In the genomic region with DNA sequence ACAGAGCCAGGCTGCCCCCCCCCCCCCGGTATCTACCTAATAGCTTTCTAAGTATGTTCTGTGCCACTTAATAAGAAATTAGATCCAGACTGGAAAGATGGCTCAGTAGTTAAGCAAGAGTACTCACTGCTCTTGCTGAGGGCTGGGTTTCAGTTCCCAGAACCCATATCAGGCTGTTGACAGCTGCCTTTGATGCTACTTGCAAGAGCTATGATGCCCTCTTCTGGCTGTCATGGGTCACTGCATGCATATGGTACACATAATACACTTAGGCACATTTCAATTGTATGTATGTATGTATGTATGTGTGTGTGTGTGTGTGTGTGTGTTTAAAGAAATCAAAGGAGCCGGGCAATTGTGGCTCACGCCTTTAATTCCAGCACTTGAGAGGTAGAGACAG, we compare ENCODE assay signal across 17 mouse cellular contexts. TPM values are rescaled to one million over a fixed set of nuclear protein-coding genes. Genes with fewer than 3 reads are reported as not detected.
DNase-seq lines count a peak whose midpoint lies in the region; ATAC-seq and TF ChIP-seq lines count a peak whose summit lies in the region.
"Had no signal": no experiment of that assay in that cellular context is flagged by ENCODE, and none has a peak within 500 bp of the region (broad histone marks: within the 10 kb centered on the region; RNA-seq: fewer than 3 reads in every experiment).

No protein-coding gene starts in this region.

- no peak overlapping the region for H3K4me3 ChIP-seq in kidney, postnatal 0 days (replicated peaks; ENCODE audit: low read depth, low read length)
- no peak overlapping the region for H3K4me3 ChIP-seq in stomach, postnatal 0 days (ENCODE audit: low read depth, low read length)
- H3K4me3 ChIP-seq: forebrain, embryonic 13.5 days; hindbrain, embryonic 10.5 days; limb, embryonic 13.5 days; myocyte had no signal

- ATAC-seq in kidney, postnatal 0 days (replicated peaks; ENCODE audit: low FRiP score, low read depth) = no peak
- no peak for ATAC-seq in stomach, postnatal 0 days (ENCODE audit: low FRiP score, low TSS enrichment)
- ATAC-seq: forebrain, embryonic 13.5 days; Patski had no signal

- 88% methylated on average over 3 of the region's 3 CpGs for WGBS in kidney, postnatal 0 days
- WGBS in stomach, postnatal 0 days = 94% methylated on average over 3 of the region's 3 CpGs

- TF ChIP-seq EP300 in stomach, postnatal 0 days (optimal IDR thresholded peaks at IDR 0.05) = no peak

- H3K36me3 ChIP-seq in kidney, postnatal 0 days (ENCODE audit: insufficient read depth, low read length) = no peaks in the 10 kb centered on the region
- no peaks in the 10 kb centered on the region for H3K36me3 ChIP-seq in stomach, postnatal 0 days (ENCODE audit: control insufficient read depth, insufficient read depth, low read length)
- H3K36me3 ChIP-seq: hindbrain, embryonic 10.5 days; limb, embryonic 13.5 days had no signal

- no peak for DNase-seq in kidney, postnatal 0 days (ENCODE audit: low spot score)
- DNase-seq in kidney, postnatal 10 days = no peak
- DNase-seq in thymus, postnatal 0 days (ENCODE audit: low spot score) = peak; percentile 37
- no peak for DNase-seq in thymus, adult 18-20 months
- DNase-seq in R1 (ENCODE audit: low read depth, low spot score) = peak; percentile 88
- no peak for DNase-seq in stomach, postnatal 0 days (ENCODE audit: low spot score)
- DNase-seq in adrenal gland, postnatal 25 days = no peak
- DNase-seq in urinary bladder, postnatal 25 days (ENCODE audit: low spot score) = no peak
- DNase-seq: cerebellum, adult 18-20 months; kidney, adult 8-10 months; lung, postnatal 4 days; thymus, postnatal 14 days had no signal

- H3K4me2 ChIP-seq in kidney, postnatal 0 days (ENCODE audit: low read length) = no peak overlapping the region
- no peak overlapping the region for H3K4me2 ChIP-seq in stomach, postnatal 0 days (replicated peaks; ENCODE audit: low read depth)
- H3K4me2 ChIP-seq: forebrain, embryonic 13.5 days; limb, embryonic 13.5 days had no signal

- no peaks in the 10 kb centered on the region for H3K9me3 ChIP-seq in kidney, postnatal 0 days (replicated peaks; ENCODE audit: low read length)
- H3K9me3 ChIP-seq in stomach, postnatal 0 days (ENCODE audit: control insufficient read depth, low read length) = no peaks in the 10 kb centered on the region
- H3K9me3 ChIP-seq: forebrain, embryonic 13.5 days; hindbrain, embryonic 10.5 days; limb, embryonic 13.5 days had no signal

- H3K27ac ChIP-seq in kidney, postnatal 0 days = no peak overlapping the region
- H3K27ac ChIP-seq in stomach, postnatal 0 days (replicated peaks) = no peak overlapping the region
- H3K27ac ChIP-seq: forebrain, embryonic 13.5 days; hindbrain, embryonic 10.5 days; limb, embryonic 13.5 days had no signal

- H3K27me3 ChIP-seq in kidney, postnatal 0 days (ENCODE audit: insufficient read depth, low read length) = no peaks in the 10 kb centered on the region
- no peaks in the 10 kb centered on the region for H3K27me3 ChIP-seq in stomach, postnatal 0 days (ENCODE audit: control insufficient read depth, insufficient read depth, low read length)
- H3K27me3 ChIP-seq: forebrain, embryonic 13.5 days; Patski had no signal

- TF ChIP-seq CTCF in kidney, postnatal 0 days (IDR thresholded peaks at IDR 0.05; ENCODE audit: low read depth) = peak; percentile 58
- TF ChIP-seq CTCF in stomach, postnatal 0 days (IDR thresholded peaks at IDR 0.05; ENCODE audit: low read depth) = peak; percentile 58

- no peak overlapping the region for H3K9ac ChIP-seq in kidney, postnatal 0 days (ENCODE audit: low read depth, low read length)
- H3K9ac ChIP-seq in stomach, postnatal 0 days (ENCODE audit: low read length) = no peak overlapping the region
- H3K9ac ChIP-seq: forebrain, embryonic 13.5 days; limb, embryonic 13.5 days had no signal

- peaks cover 26% of the 10 kb centered on the region; the same call in 1 of the 2 replicates for H3K4me1 ChIP-seq in kidney, postnatal 0 days (replicated peaks; ENCODE audit: insufficient read depth, low read length)
- peaks cover 3% of the 10 kb centered on the region; the same call in 1 of the 2 replicates for H3K4me1 ChIP-seq in stomach, postnatal 0 days (replicated peaks; ENCODE audit: control insufficient read depth, insufficient read depth)

RNA-seq across cellular contexts. Expression of a gene that starts 12.1 kb away (rescaled TPM):
- polyA plus RNA-seq in kidney, postnatal 0 days (2015; fragmentation: Nextera tagmentation; extraction: Ambion mirVana) = 94.0 and 105 TPM in 2 replicates
- 58.9 and 60.9 TPM in 2 replicates for polyA plus RNA-seq in thymus, postnatal 0 days (2015; fragmentation: Nextera tagmentation; extraction: Ambion mirVana)
- 40.5 and 42.3 TPM in 2 replicates for polyA plus RNA-seq in stomach, postnatal 0 days (2015; fragmentation: Nextera tagmentation; extraction: Ambion mirVana)
- 122 and 163 TPM in 2 replicates for total RNA-seq in adrenal gland, postnatal 25 days (2021)

Comparison
In these comparisons a context has a peak if more than half of its experiments do, and no peak if none do; other contexts are left out.
1. DNase-seq: peak in thymus, postnatal 0 days (single experiment) and R1 (single experiment); none in kidney, postnatal 0 days (single experiment), kidney, postnatal 10 days (single experiment), thymus, adult 18-20 months (0 of 2), stomach, postnatal 0 days (single experiment), adrenal gland, postnatal 25 days (single experiment) and urinary bladder, postnatal 25 days (single experiment).